Mouse (Mus musculus) hindbrain, postnatal 0 days (tissue): Measurements from ENCODE around the gene Ltbp1. TPM values are rescaled to one million over a fixed set of nuclear protein-coding genes. Genes with fewer than 3 reads are reported as not detected.

Experiments
- ATAC-seq: fragments of 200-750 bp; cut with Nextera tagmentation; 2 replicates; pipeline ENCODE4 v1.8.0; 2017; ENCODE audit warnings: mild to moderate bottlenecking, moderate TSS enrichment, moderate library complexity
- DNase-seq: peaks from one replicate; pipeline ENCODE4 v3.0.0-alpha.2; 2015; ENCODE audit warnings: low spot score
- H3K27ac ChIP-seq: fragments of 300-500 bp; sonication (generic); 2 replicates; pipeline ENCODE4 v1.5.1; 2014; ENCODE audit warnings: mild to moderate bottlenecking
- H3K27me3 ChIP-seq: fragments of 300-500 bp; sonication (generic); 2 replicates; pipeline ENCODE4 v1.6.1; 2014; ENCODE audit warnings: low read length, mixed read lengths; ENCODE audit not compliant: insufficient read depth
- H3K36me3 ChIP-seq: fragments of 300-500 bp; sonication (generic); 2 replicates; pipeline ENCODE4 v1.6.1; 2014; ENCODE audit warnings: low read length, mixed read lengths; ENCODE audit not compliant: insufficient read depth
- H3K4me1 ChIP-seq: fragments of 300-500 bp; sonication (generic); 2 replicates; pipeline ENCODE4 v1.6.1; 2014; ENCODE audit warnings: antibody characterized with exemption, low read length, mixed read lengths; ENCODE audit not compliant: insufficient read depth
- H3K4me2 ChIP-seq: fragments of 300-500 bp; sonication (generic); 2 replicates; pipeline ENCODE4 v1.6.1; 2014; ENCODE audit warnings: low read depth, mild to moderate bottlenecking, low read length, moderate library complexity, mixed read lengths
- H3K4me3 ChIP-seq: fragments of 300-500 bp; sonication (generic); 2 replicates; pipeline ENCODE4 v1.5.1; 2014; ENCODE audit warnings: low read length
- H3K9ac ChIP-seq: fragments of 300-500 bp; sonication (generic); replicated peaks from 2 replicates; pipeline ENCODE4 v1.6.1; 2014; ENCODE audit warnings: mild to moderate bottlenecking, low read length, moderate library complexity, mixed read lengths
- H3K9me3 ChIP-seq: fragments of 300-500 bp; sonication (generic); 2 replicates; pipeline ENCODE4 v1.6.1; 2016; ENCODE audit warnings: low read length, mixed read lengths
- CTCF ChIP-seq: IDR thresholded peaks from 2 replicates; pipeline ENCODE4 v1.5.1; 2016; ENCODE audit warnings: antibody characterized with exemption, control low read depth, low read depth
- WGBS: fragments of 180-500 bp; shearing (Covaris S2); extraction: QIAGEN DNeasy Blood & Tissue Kit; methylation state at CpG from one replicate; pipeline ENCODE4 v1.1.7; 2014; 5-methylcytosine and 5-hydroxymethylcytosine counted together
- polyA plus RNA-seq: library from polyadenylated mRNA; unstranded; fragments of >200 nt; fragmentation: Nextera tagmentation; extraction: Ambion mirVana; gene quantifications from 2 replicates; pipeline ENCODE4 v1.2.1, GENCODE M21; 2015
- total RNA-seq: library from RNA; depleted of rRNA; stranded (reverse); fragments of >200 nt; gene quantifications from 2 replicates; pipeline ENCODE4 v1.2.3, GENCODE M21; 2014

Ltbp1 gene
- total and polyA plus RNA-seq, 2 experiments from 2014 or later, result 1.7 to 5.0 TPM

- ATAC-seq, result 0 out of 2 replicates have a peak, but pooled peaks have one; percentile 49
- H3K36me3 ChIP-seq, result no peaks in the 10 kb centered on the region
- no peaks in the 10 kb centered on the region for H3K4me1 ChIP-seq
- no peak for TF ChIP-seq CTCF
- H3K4me3 ChIP-seq, result no peak overlapping the region
- DNase-seq, result no peak
- no peak overlapping the region for H3K27ac ChIP-seq
- H3K4me2 ChIP-seq, result no peak overlapping the region
- WGBS, result 55% methylated on average over 4 of the region's 4 CpGs
- H3K27me3 ChIP-seq, result no peaks in the 10 kb centered on the region
- no peaks in the 10 kb centered on the region for H3K9me3 ChIP-seq
- H3K9ac ChIP-seq, result no peak overlapping the region
Measured at GRCm38 (mm10) chr17:75161931-75162330, 156.6 kb downstream of the Ltbp1 start.

GRCm38 (mm10) chr17:75164566-75164965 is 159.2 kb downstream of the Ltbp1 start:
- ATAC-seq, result no peak
- Histone ChIP-seq H3K4me2 (no peak overlapping the region), H3K27ac (no peak overlapping the region), H3K27me3 (no peaks in the 10 kb centered on the region), H3K36me3 (no peaks in the 10 kb centered on the region), H3K4me1 (no peaks in the 10 kb centered on the region), H3K9ac (no peak overlapping the region), H3K9me3 (no peaks in the 10 kb centered on the region), H3K4me3 (no peak overlapping the region)
- WGBS, result 85% methylated on average over 5 of the region's 5 CpGs
- TF ChIP-seq CTCF, result no peak
- no peak for DNase-seq

DNA sequence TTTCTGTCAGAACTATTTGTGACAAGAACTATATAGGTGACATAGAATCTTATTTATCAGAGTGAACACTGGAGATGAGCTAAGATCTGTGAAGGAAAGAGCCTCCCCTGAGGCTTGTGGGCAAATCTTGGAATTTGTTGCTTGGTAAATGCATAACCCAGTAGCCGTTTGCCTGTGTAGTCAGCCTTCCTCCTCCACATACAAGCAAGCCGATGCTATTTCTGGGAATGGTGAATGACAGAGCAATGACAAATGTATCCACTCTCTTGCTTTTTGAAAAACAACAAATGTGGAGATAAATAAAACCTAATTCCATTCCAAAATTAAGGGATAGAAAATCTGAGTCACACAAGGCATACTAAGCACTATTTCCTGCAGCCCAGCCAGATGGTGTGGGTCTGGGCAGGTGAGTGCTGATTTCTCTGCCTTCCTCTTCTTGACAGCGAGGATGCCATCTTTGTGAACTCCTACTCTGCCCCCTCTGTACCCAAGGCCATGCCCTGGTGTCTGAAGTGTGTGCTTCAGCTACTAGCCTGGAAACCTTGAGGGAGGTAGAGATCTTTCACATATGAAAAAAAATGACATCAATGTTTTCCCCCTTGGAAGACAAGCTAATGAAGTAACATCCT is 163.3 kb downstream of the Ltbp1 start:
- no peaks in the 10 kb centered on the region for H3K9me3 ChIP-seq
- no peak overlapping the region for H3K4me2 ChIP-seq
- 90% methylated on average over 3 of the region's 3 CpGs for WGBS
- no peak overlapping the region for H3K9ac ChIP-seq
- H3K27ac ChIP-seq, result no peak overlapping the region
- H3K36me3 ChIP-seq, result no peaks in the 10 kb centered on the region
- DNase-seq (no peak), ATAC-seq (no peak)
- H3K27me3 ChIP-seq, result no peaks in the 10 kb centered on the region
- H3K4me1 ChIP-seq, result no peaks in the 10 kb centered on the region
- no peak for TF ChIP-seq CTCF
- no peak overlapping the region for H3K4me3 ChIP-seq

- 82% methylated on average over 7 of the region's 7 CpGs for WGBS
- Histone ChIP-seq H3K9me3 (no peaks in the 10 kb centered on the region), H3K4me1 (no peaks in the 10 kb centered on the region), H3K9ac (no peak overlapping the region), H3K36me3 (no peaks in the 10 kb centered on the region), H3K27ac (no peak overlapping the region), H3K4me2 (no peak overlapping the region), H3K4me3 (no peak overlapping the region), H3K27me3 (no peaks in the 10 kb centered on the region)
- ATAC-seq, result no peak
- no peak for TF ChIP-seq CTCF
- DNase-seq, result no peak
Measured at GRCm38 (mm10) chr17:75171659-75172058, 166.3 kb downstream of the Ltbp1 start.

GRCm38 (mm10) chr17:75172685-75173205 is 167.4 kb downstream of the Ltbp1 start:
- H3K4me2 ChIP-seq, result no peak overlapping the region
- H3K36me3 ChIP-seq, result no peaks in the 10 kb centered on the region
- H3K27me3 ChIP-seq, result no peaks in the 10 kb centered on the region
- TF ChIP-seq CTCF, result no peak
- no peak overlapping the region for H3K4me3 ChIP-seq
- no peaks in the 10 kb centered on the region for H3K9me3 ChIP-seq
- H3K27ac ChIP-seq, result no peak overlapping the region
- WGBS, result 75% methylated on average over 7 of the region's 7 CpGs
- ATAC-seq, result no peak
- DNase-seq, result no peak
- no peaks in the 10 kb centered on the region for H3K4me1 ChIP-seq
- H3K9ac ChIP-seq, result no peak overlapping the region

- Histone ChIP-seq H3K9ac (no peak overlapping the region), H3K4me1 (no peaks in the 10 kb centered on the region), H3K27me3 (no peaks in the 10 kb centered on the region), H3K9me3 (no peaks in the 10 kb centered on the region), H3K27ac (no peak overlapping the region), H3K4me2 (no peak overlapping the region), H3K36me3 (no peaks in the 10 kb centered on the region), H3K4me3 (no peak overlapping the region)
- ATAC-seq (no peak), DNase-seq (no peak)
- 90% methylated on average over 3 of the region's 3 CpGs for WGBS
- TF ChIP-seq CTCF, result no peak
Measured at GRCm38 (mm10) chr17:75174501-75174900, 169.1 kb downstream of the Ltbp1 start.
